Mouse (Mus musculus) midbrain, postnatal 0 days (tissue): Measurements from ENCODE around the gene Itk. TPM values are rescaled to one million over a fixed set of nuclear protein-coding genes. Genes with fewer than 3 reads are reported as not detected.

Source experiments
- ATAC-seq: fragments of 200-750 bp; cut with Nextera tagmentation; 2 replicates; pipeline ENCODE4 v1.8.0; 2017; ENCODE audit warnings: moderate number of reproducible peaks, mild to moderate bottlenecking, moderate TSS enrichment, moderate library complexity; ENCODE audit not compliant: low FRiP score
- DNase-seq: peaks from one replicate; pipeline ENCODE4 v3.0.0-alpha.2; 2015; ENCODE audit warnings: low spot score
- H3K27ac ChIP-seq: fragments of 300-500 bp; sonication (generic); 2 replicates; pipeline ENCODE4 v1.5.1; 2014; ENCODE audit warnings: low read depth, mild to moderate bottlenecking, low read length, mixed read lengths
- H3K27me3 ChIP-seq: fragments of 300-500 bp; sonication (generic); 2 replicates; pipeline ENCODE4 v1.6.1; 2014; ENCODE audit warnings: low read length, control low read depth, mixed read lengths; ENCODE audit not compliant: insufficient read depth
- H3K36me3 ChIP-seq: fragments of 300-500 bp; sonication (generic); 2 replicates; pipeline ENCODE4 v1.6.1; 2014; ENCODE audit warnings: low read length, control low read depth, mixed read lengths; ENCODE audit not compliant: insufficient read depth
- H3K4me1 ChIP-seq: fragments of 300-500 bp; sonication (generic); 2 replicates; pipeline ENCODE4 v1.6.1; 2014; ENCODE audit warnings: mild to moderate bottlenecking, control low read depth, antibody characterized with exemption, low read length, mixed read lengths; ENCODE audit not compliant: insufficient read depth
- H3K4me2 ChIP-seq: fragments of 300-500 bp; sonication (generic); 2 replicates; pipeline ENCODE4 v1.6.1; 2014; ENCODE audit warnings: low read depth, mild to moderate bottlenecking, low read length, mixed read lengths; ENCODE audit not compliant: poor library complexity, severe bottlenecking
- H3K4me3 ChIP-seq: fragments of 300-500 bp; sonication (generic); 2 replicates; pipeline ENCODE4 v1.5.1; 2014; ENCODE audit warnings: low read depth, mild to moderate bottlenecking, low read length, moderate library complexity
- H3K9ac ChIP-seq: fragments of 300-500 bp; sonication (generic); replicated peaks from 2 replicates; pipeline ENCODE4 v1.6.1; 2014; ENCODE audit warnings: mild to moderate bottlenecking, low read length, moderate library complexity, mixed read lengths; ENCODE audit not compliant: poor library complexity, severe bottlenecking
- H3K9me3 ChIP-seq: fragments of 300-500 bp; sonication (generic); 2 replicates; pipeline ENCODE4 v1.6.1; 2016; ENCODE audit warnings: low read length, control low read depth
- CTCF ChIP-seq: IDR thresholded peaks from 2 replicates; pipeline ENCODE4 v1.5.1; 2016; ENCODE audit warnings: antibody characterized with exemption, mild to moderate bottlenecking
- WGBS: fragments of 180-500 bp; shearing (Covaris S2); extraction: QIAGEN DNeasy Blood & Tissue Kit; methylation state at CpG from one replicate; pipeline ENCODE4 v1.1.7; 2014; 5-methylcytosine and 5-hydroxymethylcytosine counted together
- polyA plus RNA-seq: library from polyadenylated mRNA; unstranded; fragments of >200 nt; fragmentation: Nextera tagmentation; extraction: Ambion mirVana; gene quantifications from 2 replicates; pipeline ENCODE4 v1.2.1, GENCODE M21; 2015
- total RNA-seq: library from RNA; depleted of rRNA; stranded (reverse); fragments of >200 nt; gene quantifications from 2 replicates; pipeline ENCODE4 v1.2.3, GENCODE M21; 2014

Gene Itk
- total and polyA plus RNA-seq, 2 experiments from 2014 or later, result 0.06 to 0.16 TPM

GRCm38 (mm10) chr11:46366357-46366756, 23.0 kb downstream of the Itk start:
- ATAC-seq (no peak), DNase-seq (no peak)
- Histone ChIP-seq H3K27me3 (no peaks in the 10 kb centered on the region), H3K4me1 (no peaks in the 10 kb centered on the region), H3K9me3 (no peaks in the 10 kb centered on the region), H3K36me3 (no peaks in the 10 kb centered on the region), H3K27ac (no peak overlapping the region), H3K4me3 (no peak overlapping the region), H3K9ac (no peak overlapping the region), H3K4me2 (no peak overlapping the region)
- WGBS, result 78% methylated on average over 3 of the region's 3 CpGs
- TF ChIP-seq CTCF, result no peak

DNA sequence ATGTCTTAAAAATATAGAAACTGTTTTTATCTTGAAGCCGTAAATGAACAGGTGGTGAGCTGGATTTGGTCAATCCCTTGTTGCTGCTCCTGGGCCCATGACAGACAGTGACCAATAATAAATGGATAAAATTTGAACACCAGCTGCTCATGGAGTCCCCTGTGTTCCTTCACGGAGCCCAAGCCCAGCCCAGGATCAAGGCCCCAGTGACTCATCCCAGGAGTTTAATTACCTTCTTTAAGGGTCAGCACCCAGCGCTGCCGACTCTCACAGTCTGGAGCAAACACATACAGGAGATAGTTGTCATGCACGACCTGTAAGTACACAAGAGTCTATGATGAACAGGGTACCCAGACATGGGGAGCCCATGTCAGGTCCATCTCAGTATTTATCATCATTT, 23.6 kb downstream of the Itk start:
- Histone ChIP-seq H3K9ac (no peak overlapping the region), H3K27me3 (no peaks in the 10 kb centered on the region), H3K36me3 (no peaks in the 10 kb centered on the region), H3K9me3 (no peaks in the 10 kb centered on the region), H3K27ac (no peak overlapping the region), H3K4me1 (no peaks in the 10 kb centered on the region), H3K4me2 (no peak overlapping the region), H3K4me3 (no peak overlapping the region)
- TF ChIP-seq CTCF, result no peak
- DNase-seq (no peak), ATAC-seq (no peak)
- WGBS, result 91% methylated on average over 5 of the region's 5 CpGs

DNA sequence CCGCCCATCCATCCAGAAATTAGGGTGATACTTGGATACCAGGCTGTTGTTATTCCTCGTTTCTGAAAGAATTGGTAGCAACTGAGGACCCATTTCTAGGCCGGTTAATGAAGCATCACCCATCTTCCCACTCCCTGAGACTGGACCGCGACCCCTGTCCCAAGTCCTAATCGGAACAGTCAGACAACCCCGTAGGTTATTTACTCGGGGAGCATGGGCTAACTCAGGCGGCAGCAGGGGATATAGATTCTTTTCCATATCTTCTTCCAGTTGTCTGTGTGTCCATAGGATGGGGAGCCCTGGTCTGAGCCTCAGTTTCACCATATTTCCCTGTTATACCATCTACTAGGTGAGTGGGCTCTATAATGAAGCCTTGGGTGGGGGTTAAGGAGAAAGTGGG, 25.5 kb downstream of the Itk start:
- DNase-seq (no peak), ATAC-seq (no peak)
- no peaks in the 10 kb centered on the region for H3K27me3 ChIP-seq
- TF ChIP-seq CTCF, result no peak
- no peaks in the 10 kb centered on the region for H3K9me3 ChIP-seq
- H3K27ac ChIP-seq, result no peak overlapping the region
- no peak overlapping the region for H3K9ac ChIP-seq
- H3K4me3 ChIP-seq, result no peak overlapping the region
- H3K36me3 ChIP-seq, result no peaks in the 10 kb centered on the region
- H3K4me1 ChIP-seq, result no peaks in the 10 kb centered on the region
- H3K4me2 ChIP-seq, result no peak overlapping the region
- WGBS, result 92% methylated on average over 9 of the region's 9 CpGs

- Histone ChIP-seq H3K4me2 (no peak overlapping the region), H3K27me3 (no peaks in the 10 kb centered on the region), H3K9me3 (no peaks in the 10 kb centered on the region), H3K4me1 (no peaks in the 10 kb centered on the region), H3K9ac (no peak overlapping the region), H3K4me3 (no peak overlapping the region), H3K36me3 (no peaks in the 10 kb centered on the region), H3K27ac (no peak overlapping the region)
- TF ChIP-seq CTCF, result no peak
- 94% methylated on average over 18 of the region's 18 CpGs for WGBS
- no peak for ATAC-seq
- DNase-seq, result peak; percentile 8
Observed at GRCm38 (mm10) chr11:46362061-46363022, 27.0 kb downstream of the Itk start.

DNA sequence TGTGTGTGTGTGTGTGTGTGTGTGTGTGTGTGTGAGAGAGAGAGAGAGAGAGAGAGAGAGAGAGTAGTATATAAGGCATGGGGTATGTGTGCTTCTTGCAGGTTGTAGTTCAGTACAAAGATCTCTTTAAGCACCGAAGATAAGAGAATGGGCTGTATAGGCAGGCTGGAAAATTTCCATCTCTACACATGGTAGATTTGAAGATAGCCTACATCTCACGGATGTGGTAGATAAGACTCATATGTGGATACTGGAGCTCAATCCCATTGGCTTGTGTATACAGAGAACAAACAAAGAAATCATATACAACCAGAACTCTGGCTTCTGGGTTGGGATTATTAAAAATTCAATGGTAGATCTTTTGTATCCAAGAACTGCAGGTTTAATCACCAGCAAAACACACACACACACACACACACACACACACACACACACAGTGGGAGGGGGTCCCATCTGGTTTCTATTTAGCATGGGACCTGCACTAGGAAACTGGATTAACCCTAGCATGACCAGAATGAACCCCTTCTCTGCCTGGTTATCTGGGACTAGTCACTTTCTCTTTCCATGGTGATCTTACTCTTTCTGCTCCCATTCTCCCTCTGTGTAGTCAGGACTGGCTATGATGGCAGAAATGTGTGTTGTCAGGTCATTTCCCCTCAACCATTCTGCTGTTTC, 28.2 kb downstream of the Itk start:
- Histone ChIP-seq H3K4me3 (no peak overlapping the region), H3K9me3 (no peaks in the 10 kb centered on the region), H3K36me3 (no peaks in the 10 kb centered on the region), H3K27ac (no peak overlapping the region), H3K9ac (no peak overlapping the region), H3K27me3 (no peaks in the 10 kb centered on the region), H3K4me1 (no peaks in the 10 kb centered on the region), H3K4me2 (no peak overlapping the region)
- no peak for TF ChIP-seq CTCF
- WGBS, result 84% methylated on average over 2 of the region's 2 CpGs
- DNase-seq (no peak), ATAC-seq (no peak)

GRCm38 (mm10) chr11:46358369-46358768, 30.9 kb downstream of the Itk start:
- Histone ChIP-seq H3K4me2 (no peak overlapping the region), H3K27me3 (no peaks in the 10 kb centered on the region), H3K9ac (no peak overlapping the region), H3K4me3 (no peak overlapping the region), H3K9me3 (no peaks in the 10 kb centered on the region), H3K27ac (no peak overlapping the region), H3K4me1 (no peaks in the 10 kb centered on the region), H3K36me3 (no peaks in the 10 kb centered on the region)
- DNase-seq (no peak), ATAC-seq (no peak)
- 73% methylated on average over 1 of the region's 1 CpGs for WGBS
- no peak for TF ChIP-seq CTCF
